Mouse (Mus musculus) MEL (cell line): ENCODE data around the gene Klhl31. TPM values are rescaled to one million over a fixed set of nuclear protein-coding genes. Genes with fewer than 3 reads are reported as not detected.

Source experiments
- DNase-seq: peaks from one replicate; pipeline ENCODE4 v3.0.0; 2011; ENCODE audit warnings: low read depth, low spot score
- H3K27ac ChIP-seq: 2 replicates; pipeline ENCODE4 v1.5.1; 2012; ENCODE audit warnings: low read depth, mild to moderate bottlenecking, control low read depth, low read length, moderate library complexity; ENCODE audit not compliant: control insufficient read depth
- H3K27me3 ChIP-seq, 2 experiments: fragments of 150-350 bp in 1 of 2; sonication (generic) in 1 of 2; 2 replicates each; pipeline ENCODE4 v1.6.1; 2012; ENCODE audit warnings: low read length in 2 of 2, mild to moderate bottlenecking in 2 of 2, improper control_type of control experiment in 1 of 2, moderate library complexity in 1 of 2; ENCODE audit not compliant: insufficient read depth in 2 of 2, control insufficient read depth in 1 of 2
- H3K36me3 ChIP-seq, 2 experiments: 2 replicates each; pipeline ENCODE4 v1.6.1; 2012 to 2014; ENCODE audit warnings: low read length in 2 of 2, improper control_type of control experiment in 1 of 2, inconsistent platforms in 1 of 2, mild to moderate bottlenecking in 1 of 2; ENCODE audit not compliant: insufficient read depth in 2 of 2, control insufficient read depth in 1 of 2
- H3K4me1 ChIP-seq, 2 experiments: fragments of 150-350 bp in 1 of 2; sonication (generic) in 1 of 2; 2 replicates each; pipeline ENCODE4 v1.6.1; 2012; ENCODE audit warnings: low read length in 2 of 2, improper control_type of control experiment in 1 of 2, mild to moderate bottlenecking in 1 of 2; ENCODE audit not compliant: insufficient read depth in 2 of 2, control insufficient read depth in 1 of 2
- H3K4me3 ChIP-seq, 2 experiments: fragments of 150-350 bp in 1 of 2; sonication (generic) in 1 of 2; 2 replicates each; pipeline ENCODE4 v1.5.1; 2012; ENCODE audit warnings: low read depth in 2 of 2, low read length in 2 of 2, mild to moderate bottlenecking in 2 of 2, moderate library complexity in 2 of 2, control low read depth in 1 of 2, improper control_type of control experiment in 1 of 2; ENCODE audit not compliant: control insufficient read depth in 1 of 2, insufficient read depth in 1 of 2
- H3K79me2 ChIP-seq: 2 replicates; pipeline ENCODE4 v1.6.1; 2012; ENCODE audit warnings: mild to moderate bottlenecking, low read length, moderate library complexity; ENCODE audit not compliant: control insufficient read depth, poor library complexity, insufficient read depth
- H3K9ac ChIP-seq: 2 replicates; pipeline ENCODE4 v1.6.1; 2012; ENCODE audit warnings: low read depth, mild to moderate bottlenecking, control low read depth, low read length, moderate library complexity; ENCODE audit not compliant: control insufficient read depth, poor library complexity, severe bottlenecking
- H3K9me3 ChIP-seq: fragments of 150-350 bp; sonication (generic); replicated peaks from 2 replicates; pipeline ENCODE4 v1.6.1; 2012; ENCODE audit warnings: mild to moderate bottlenecking, low read length, improper control_type of control experiment, moderate library complexity; ENCODE audit not compliant: insufficient read depth
- BHLHE40 ChIP-seq: IDR thresholded peaks from 2 replicates; pipeline ENCODE4 v1.6.1; 2012; ENCODE audit warnings: low read depth, mild to moderate bottlenecking, inconsistent platforms, low read length, improper control_type of control experiment, borderline replicate concordance
- CHD1 ChIP-seq: IDR thresholded peaks from 2 replicates; pipeline ENCODE4 v1.6.1; 2012; ENCODE audit warnings: low read depth, mild to moderate bottlenecking, inconsistent platforms, low read length, improper control_type of control experiment
- CHD2 ChIP-seq: IDR thresholded peaks from 2 replicates; pipeline ENCODE4 v1.6.1; 2011; ENCODE audit warnings: low read length, improper control_type of control experiment
- E2F4 ChIP-seq: IDR thresholded peaks from 2 replicates; pipeline ENCODE4 v1.6.1; 2011; ENCODE audit warnings: low read depth, low read length, improper control_type of control experiment, borderline replicate concordance
- ETS1 ChIP-seq: IDR thresholded peaks from 2 replicates; pipeline ENCODE4 v1.6.1; 2012; ENCODE audit warnings: low read depth, mild to moderate bottlenecking, inconsistent platforms, low read length, improper control_type of control experiment, moderate library complexity
- HCFC1 ChIP-seq: IDR thresholded peaks from 2 replicates; pipeline ENCODE4 v1.6.1; 2012; ENCODE audit warnings: low read depth, mild to moderate bottlenecking, inconsistent platforms, low read length, improper control_type of control experiment, moderate library complexity
- JUND ChIP-seq: IDR thresholded peaks from 2 replicates; pipeline ENCODE4 v1.6.1; 2011; ENCODE audit warnings: low read depth, mild to moderate bottlenecking, improper control_type of control experiment, low read length
- KAT2A ChIP-seq: conservative IDR thresholded peaks from 2 replicates; pipeline ENCODE4 v1.6.1; 2012; ENCODE audit warnings: low read depth, low read length, improper control_type of control experiment, inconsistent platforms
- MAZ ChIP-seq: IDR thresholded peaks from 2 replicates; pipeline ENCODE4 v1.6.1; 2012; ENCODE audit warnings: low read depth, mild to moderate bottlenecking, inconsistent platforms, low read length, improper control_type of control experiment
- MXI1 ChIP-seq: IDR thresholded peaks from 2 replicates; pipeline ENCODE4 v1.6.1; 2011; ENCODE audit warnings: mild to moderate bottlenecking, low read depth, low read length, improper control_type of control experiment
- MYB ChIP-seq: IDR thresholded peaks from 2 replicates; pipeline ENCODE4 v1.6.1; 2011; ENCODE audit warnings: mild to moderate bottlenecking, low read depth, low read length, improper control_type of control experiment
- MYC ChIP-seq: IDR thresholded peaks from 2 replicates; pipeline ENCODE4 v1.6.1; 2011; ENCODE audit warnings: low read depth, mild to moderate bottlenecking, low read length, improper control_type of control experiment, moderate library complexity
- NELFE ChIP-seq: IDR thresholded peaks from 2 replicates; pipeline ENCODE4 v1.6.1; 2011; ENCODE audit warnings: low read depth, low read length, improper control_type of control experiment
- NRF1 ChIP-seq: IDR thresholded peaks from 2 replicates; pipeline ENCODE4 v1.6.1; 2014; ENCODE audit warnings: low read depth, mild to moderate bottlenecking, inconsistent platforms, low read length, improper control_type of control experiment, moderate library complexity; ENCODE audit not compliant: poor library complexity, insufficient read depth, severe bottlenecking
- RCOR1 ChIP-seq: IDR thresholded peaks from 2 replicates; pipeline ENCODE4 v1.6.1; 2012; ENCODE audit warnings: low read depth, mild to moderate bottlenecking, inconsistent platforms, low read length, improper control_type of control experiment
- SMC3 ChIP-seq: IDR thresholded peaks from 2 replicates; pipeline ENCODE4 v1.6.1; 2011; ENCODE audit warnings: low read depth, low read length, improper control_type of control experiment
- TAL1 ChIP-seq: IDR thresholded peaks from 2 replicates; pipeline ENCODE4 v1.6.1; 2012; ENCODE audit warnings: mild to moderate bottlenecking, inconsistent platforms, low read length, moderate library complexity, mixed read lengths
- TCF12 ChIP-seq: IDR thresholded peaks from 2 replicates; pipeline ENCODE4 v1.6.1; 2014; ENCODE audit warnings: low read depth, mild to moderate bottlenecking, inconsistent platforms, low read length, improper control_type of control experiment, moderate library complexity
- UBTF ChIP-seq: IDR thresholded peaks from 2 replicates; pipeline ENCODE4 v1.6.1; 2012; ENCODE audit warnings: low read depth, mild to moderate bottlenecking, inconsistent platforms, low read length, improper control_type of control experiment, moderate library complexity, borderline replicate concordance; ENCODE audit not compliant: insufficient read depth
- USF1 ChIP-seq: IDR thresholded peaks from 2 replicates; pipeline ENCODE4 v1.6.1; 2014; ENCODE audit warnings: low read depth, mild to moderate bottlenecking, inconsistent platforms, low read length, improper control_type of control experiment, moderate library complexity
- USF2 ChIP-seq, 2 experiments: IDR thresholded peaks; 2 replicates each; pipeline ENCODE4 v1.6.1; 2011 to 2012; ENCODE audit warnings: improper control_type of control experiment in 2 of 2, low read length in 2 of 2, borderline replicate concordance in 1 of 2, inconsistent platforms in 1 of 2, low read depth in 1 of 2, mild to moderate bottlenecking in 1 of 2; ENCODE audit not compliant: insufficient read depth in 1 of 2
- ZC3H11A ChIP-seq: IDR thresholded peaks from 2 replicates; pipeline ENCODE4 v1.6.1; 2012; ENCODE audit warnings: low read depth, mild to moderate bottlenecking, inconsistent platforms, low read length, improper control_type of control experiment
- ZNF384 ChIP-seq: IDR thresholded peaks from 2 replicates; pipeline ENCODE4 v1.6.1; 2012; ENCODE audit warnings: low read depth, mild to moderate bottlenecking, inconsistent platforms, low read length, improper control_type of control experiment
- polyA plus RNA-seq, 2 experiments: library from polyadenylated mRNA; stranded (reverse) in 1 of 2; unstranded in 1 of 2; fragments of >175 nt in 1 of 2; fragments of >200 nt in 1 of 2; gene quantifications; 2 replicates each; pipeline versions ENCODE4 v1.2.1 to v1.2.4; 2012; ENCODE audit warnings: low replicate concordance in 2 of 2, low read depth in 1 of 2; ENCODE audit not compliant: insufficient read length in 2 of 2, insufficient read depth in 1 of 2, missing spikeins in 1 of 2
- total RNA-seq: library from RNA; depleted of rRNA; stranded (reverse); fragments of 300-350 nt; gene quantifications from 2 replicates; pipeline ENCODE4 v1.2.3, GENCODE M21; 2012

Gene Klhl31
- total and polyA plus RNA-seq, 3 experiments: not detected

GRCm38 (mm10) chr9:77630764-77631163, 5.5 kb upstream of the Klhl31 start:
- Histone ChIP-seq H3K27me3 (no peaks in the 10 kb centered on the region; a peak in 2 of 4 replicates), H3K27ac (no peak overlapping the region), H3K36me3 (no peaks in the 10 kb centered on the region), H3K4me3 (no peak overlapping the region), H3K9ac (no peak overlapping the region), H3K4me1 (no peaks in the 10 kb centered on the region), H3K9me3 (no peaks in the 10 kb centered on the region), H3K79me2 (no peaks in the 10 kb centered on the region)
- DNase-seq: no peak
- TF ChIP-seq HCFC1 (no peak), USF1 (peak; percentile 9; the same call in 1 of the 2 replicates)

GRCm38 (mm10) chr9:77632432-77632831, 3.9 kb upstream of the Klhl31 start:
- no peak overlapping the region for H3K27ac ChIP-seq
- H3K27me3 ChIP-seq: peaks cover 2 to 4% of the 10 kb centered on the region in 2 experiments; a peak in 3 of 4 replicates
- H3K79me2 ChIP-seq: no peaks in the 10 kb centered on the region
- no peaks in the 10 kb centered on the region for H3K36me3 ChIP-seq
- H3K9ac ChIP-seq: no peak overlapping the region
- H3K4me3 ChIP-seq: no peak overlapping the region
- TF ChIP-seq CHD1 (no peak), TCF12 (no peak), ZC3H11A (no peak), E2F4 (no peak), HCFC1 (no peak), USF2 (IDR thresholded peaks at IDR 0.05; ENCODE audit: borderline replicate concordance in 1 of 2, insufficient read depth in 1 of 2, low read depth in 1 of 2, low read length in 2 of 2) (no peak), ZNF384 (no peak), JUND (no peak), RCOR1 (no peak), MXI1 (no peak), NRF1 (no peak), SMC3 (no peak), MYB (no peak), NELFE (no peak)
- H3K4me1 ChIP-seq: no peaks in the 10 kb centered on the region
- DNase-seq: no peak
- H3K9me3 ChIP-seq: no peaks in the 10 kb centered on the region

DNA sequence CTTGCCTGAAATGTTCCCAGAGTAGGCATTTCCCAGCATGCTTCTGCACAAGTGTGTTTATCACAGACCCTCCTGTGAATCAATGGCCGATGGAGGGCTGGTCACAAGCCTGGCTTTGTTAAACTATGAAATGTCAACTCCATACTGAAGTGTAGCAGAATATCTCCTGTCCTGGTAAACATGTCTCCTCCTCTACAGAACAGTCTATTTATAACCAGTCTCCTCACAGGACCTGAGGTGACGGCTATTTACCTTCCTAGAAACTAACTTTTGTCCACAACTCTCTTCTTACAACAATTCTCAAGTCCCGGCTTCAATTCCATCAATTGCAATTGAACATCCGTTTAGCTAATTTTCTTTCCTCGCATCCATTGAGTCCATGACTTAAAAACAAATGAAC, 297 bp upstream of the Klhl31 start:
- DNase-seq: no peak
- no peaks in the 10 kb centered on the region for H3K36me3 ChIP-seq
- H3K9ac ChIP-seq: no peak overlapping the region
- H3K9me3 ChIP-seq: no peaks in the 10 kb centered on the region
- peaks cover 2 to 9% of the 10 kb centered on the region in 2 experiments; a peak in 3 of 4 replicates for H3K27me3 ChIP-seq
- no peaks in the 10 kb centered on the region for H3K79me2 ChIP-seq
- H3K4me1 ChIP-seq: no peaks in the 10 kb centered on the region
- TF ChIP-seq ETS1: no peak
- no peak for TF ChIP-seq JUND
- no peak for TF ChIP-seq USF1
- TF ChIP-seq BHLHE40: no peak
- TF ChIP-seq SMC3: no peak
- no peak for TF ChIP-seq UBTF
- TF ChIP-seq NELFE: no peak
- no peak for TF ChIP-seq CHD2
- TF ChIP-seq MYC: no peak
- TF ChIP-seq TAL1: no peak
- no peak for TF ChIP-seq E2F4
- TF ChIP-seq MAZ: no peak
- no peak for TF ChIP-seq KAT2A
- no peak for TF ChIP-seq ZNF384
- no peak overlapping the region for H3K4me3 ChIP-seq
- no peak overlapping the region for H3K27ac ChIP-seq
